Mouse (Mus musculus): Measurements from ENCODE around the gene Angpt4. TPM values are rescaled to one million over a fixed set of nuclear protein-coding genes. Genes with fewer than 3 reads are reported as not detected.
A peak's percentile ranks its signal among the peaks of the same experiment; 100 is the strongest.

Angpt4 gene
- total RNA-seq, 1 experiment from 2014 or later = not detected

DNA sequence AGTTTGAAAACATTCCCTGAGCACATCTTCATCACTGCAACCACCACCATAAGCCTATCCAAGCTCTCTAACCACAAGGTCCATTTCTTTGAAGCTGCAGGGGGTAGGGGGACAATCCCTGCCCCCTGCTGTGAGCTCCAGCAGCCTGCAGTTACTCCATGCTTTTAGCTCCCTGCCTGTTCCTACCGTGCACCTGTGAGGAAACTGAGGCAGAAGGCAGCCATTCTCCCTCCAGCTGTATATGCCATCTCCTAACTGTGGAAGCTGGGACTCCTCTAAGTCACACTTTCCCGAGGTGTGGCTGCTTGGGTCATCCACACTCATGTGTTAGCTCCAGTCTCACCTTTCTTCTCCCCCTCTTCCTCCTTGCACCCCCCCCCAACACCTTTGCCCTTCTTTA is 4.1 kb downstream of the Angpt4 start:
- no peak for DNase-seq

DNA sequence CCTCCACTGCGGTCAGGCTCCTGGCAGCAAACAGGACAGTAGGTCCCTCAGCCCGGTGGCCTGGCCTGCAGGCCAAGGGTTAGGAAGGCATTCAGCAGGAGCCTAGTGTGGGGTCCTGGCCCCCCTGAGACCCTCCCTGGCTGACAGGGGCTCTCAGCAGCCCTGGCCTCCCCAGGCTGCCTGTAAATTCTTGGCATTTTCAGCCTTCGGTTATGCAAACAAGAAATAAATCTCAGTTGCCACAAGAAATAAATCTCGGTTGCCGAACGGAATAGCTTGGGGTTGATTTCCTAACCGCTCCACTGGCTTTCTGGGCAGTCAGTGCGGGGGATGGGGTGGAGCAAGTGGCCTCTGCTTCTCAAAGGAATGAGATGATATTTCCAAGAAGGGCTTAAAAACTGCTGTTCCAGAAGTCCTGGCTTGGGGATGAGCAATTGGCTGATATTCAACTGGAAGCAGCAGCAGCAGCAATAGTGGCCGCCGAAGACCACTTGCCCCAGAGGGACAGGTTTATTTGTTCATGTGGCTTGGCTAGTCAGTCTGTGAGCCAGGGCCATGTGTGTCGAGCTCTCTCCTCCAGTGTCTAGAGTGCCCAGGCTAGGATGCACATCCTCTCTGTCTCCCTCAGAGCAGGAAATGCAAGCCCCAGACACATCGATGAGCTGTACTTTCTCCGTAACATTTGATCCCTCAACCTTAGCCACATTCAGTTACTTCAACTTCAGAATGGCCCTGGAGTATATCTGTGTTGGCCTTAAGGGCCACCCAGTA is 5.2 kb downstream of the Angpt4 start:
- DNase-seq = peak; percentile 46

DNA sequence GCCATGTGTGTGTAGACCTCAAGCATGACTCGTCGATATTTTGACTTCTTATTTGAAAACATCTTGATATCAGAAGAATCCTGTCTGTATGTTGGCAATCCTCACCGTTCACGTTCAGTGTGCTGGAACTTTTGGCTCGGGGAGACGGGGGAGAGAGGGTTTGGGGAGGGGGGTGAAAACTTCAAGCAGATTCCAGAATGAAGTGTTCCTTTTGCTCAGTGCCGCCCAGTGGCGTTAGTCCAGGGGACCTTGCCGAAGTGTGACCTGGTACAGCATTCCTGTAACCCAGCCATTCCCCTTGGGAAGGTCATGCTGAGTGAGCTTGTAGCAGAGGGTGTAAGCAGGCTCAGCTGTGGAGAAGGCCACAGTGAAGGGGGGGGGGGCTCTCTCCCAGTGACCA is 8.1 kb downstream of the Angpt4 start:
- DNase-seq = no peak

DNA sequence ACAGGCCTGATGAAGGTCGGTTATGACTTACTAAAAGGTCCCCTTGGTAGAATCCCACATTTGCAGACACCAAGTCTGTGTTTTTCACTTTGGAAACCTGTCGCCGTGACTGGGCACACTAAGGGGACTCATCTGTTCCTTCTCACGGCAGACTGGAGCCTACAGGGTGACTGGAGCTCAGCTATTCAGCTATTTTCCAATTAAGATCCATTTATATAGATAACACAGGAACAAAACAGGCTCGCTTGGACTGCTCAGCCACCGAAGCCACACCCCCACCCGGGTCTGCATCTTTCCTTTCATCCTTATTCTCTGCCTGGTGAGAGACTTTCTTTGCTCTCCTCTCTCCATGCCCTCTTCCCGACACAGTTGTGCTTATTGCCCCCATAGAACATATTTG is 10.1 kb downstream of the Angpt4 start:
- DNase-seq = no peak

DNA sequence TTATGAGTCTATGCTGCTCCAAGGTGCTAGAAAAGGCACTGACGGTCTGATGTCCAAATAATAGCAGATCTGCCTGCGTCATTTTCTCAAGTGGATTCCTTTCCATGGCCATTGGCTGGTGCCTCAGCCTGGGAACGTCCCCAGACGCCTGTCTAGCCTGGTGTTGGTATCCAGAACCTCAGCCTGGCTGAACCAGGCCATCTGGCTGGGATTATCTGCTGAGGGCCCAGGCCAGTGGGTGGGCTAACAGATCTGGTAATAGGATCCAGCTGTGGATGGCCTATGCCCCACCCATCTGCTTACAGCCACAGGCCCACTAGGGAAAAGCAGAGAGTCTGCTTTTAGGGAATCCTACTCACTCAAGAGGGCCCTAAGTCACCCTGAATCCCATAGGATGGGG is 10.6 kb downstream of the Angpt4 start:
- DNase-seq = no peak

DNA sequence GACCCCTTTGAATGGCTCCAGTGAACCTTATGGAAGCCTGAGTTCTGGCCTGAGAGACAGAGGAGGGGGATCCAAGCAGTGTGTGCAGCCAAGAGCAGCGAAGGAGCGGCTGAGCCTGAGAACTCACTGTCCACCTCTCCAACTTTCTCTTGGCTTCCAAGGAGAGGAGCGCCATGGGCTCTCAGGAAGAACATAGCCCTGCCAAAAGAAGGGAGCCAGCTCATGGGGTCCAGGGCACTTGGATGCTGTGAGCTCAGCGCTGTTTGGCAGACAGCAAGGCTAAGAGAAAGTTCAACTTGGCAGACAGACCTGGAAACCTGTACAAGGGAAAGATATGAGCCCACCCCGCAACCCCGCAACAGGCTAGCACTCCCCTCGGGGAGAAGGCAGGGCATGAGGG is 13.3 kb downstream of the Angpt4 start:
- no peak for DNase-seq

DNA sequence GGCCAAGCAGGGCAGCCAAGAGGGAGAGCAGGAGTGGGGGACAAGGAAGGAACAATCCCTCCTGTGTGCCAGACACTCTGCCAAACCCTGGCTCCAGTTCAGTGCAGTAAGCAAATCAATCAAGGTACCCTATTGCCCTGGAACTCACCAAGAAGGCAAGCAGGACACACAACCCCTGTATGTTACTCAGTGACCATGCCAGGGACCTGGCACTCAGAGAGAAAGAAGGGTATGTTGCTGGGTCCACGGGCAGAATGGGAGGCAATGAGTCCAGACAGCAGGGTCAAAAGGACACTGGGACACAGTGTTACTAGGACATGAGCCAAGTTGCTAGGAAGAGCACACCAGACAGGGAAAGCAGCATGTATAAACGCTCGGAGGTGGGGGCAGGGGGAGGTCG is 14.7 kb downstream of the Angpt4 start:
- no peak for DNase-seq

DNA sequence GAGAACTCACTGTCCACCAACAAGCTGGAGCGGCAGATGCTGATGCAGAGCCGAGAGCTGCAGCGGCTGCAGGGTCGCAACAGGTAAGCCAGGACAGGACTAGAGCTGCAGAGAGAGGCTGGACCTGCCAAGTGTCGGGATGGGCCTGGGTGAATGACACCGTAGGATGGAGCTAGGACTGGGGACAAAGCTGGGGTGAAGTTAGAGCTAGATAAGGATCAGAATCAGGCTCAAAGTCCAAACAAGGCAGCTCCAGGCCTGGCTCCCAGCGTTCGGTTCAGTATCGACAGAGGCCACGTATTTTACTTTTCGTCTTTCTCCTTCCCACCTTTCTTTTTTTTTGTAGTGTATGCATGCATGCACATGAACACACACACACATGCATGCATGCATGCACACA is 16.1 kb downstream of the Angpt4 start:
- DNase-seq = no peak

DNA sequence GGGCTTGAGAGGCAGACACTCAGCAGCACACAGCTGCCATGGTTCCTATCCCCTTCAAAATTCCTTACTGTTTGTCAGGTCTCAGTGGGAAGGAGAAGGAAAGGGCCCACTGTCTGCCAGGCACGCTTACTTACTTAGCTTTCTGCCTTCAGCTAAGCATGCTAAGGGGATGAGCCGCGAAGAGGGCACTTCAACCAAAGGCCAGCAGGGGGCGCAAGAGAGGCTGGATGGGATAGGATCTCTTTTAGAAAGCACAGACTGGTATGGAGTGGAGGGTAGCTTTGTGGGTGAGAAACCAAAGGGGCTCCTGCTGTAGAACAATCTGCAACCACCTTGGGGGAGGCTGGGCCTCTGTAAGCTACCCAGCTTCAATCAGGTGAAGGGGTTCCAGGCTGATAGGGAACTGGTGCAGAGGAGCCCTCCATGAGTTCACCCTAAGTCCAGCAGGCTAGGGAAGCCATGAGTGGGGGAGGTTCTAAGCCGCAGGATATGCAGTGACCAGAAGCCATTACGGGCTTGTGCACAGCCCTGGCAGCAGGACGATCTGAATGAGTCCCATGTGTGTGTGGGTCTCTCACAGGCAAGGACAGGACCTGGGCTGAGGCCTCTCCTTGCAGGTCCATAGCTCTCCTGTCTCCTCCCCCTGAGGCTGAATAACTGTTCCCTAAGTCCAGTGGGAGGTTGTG is 19.5 kb downstream of the Angpt4 start:
- peak; percentile 90 for DNase-seq

DNA sequence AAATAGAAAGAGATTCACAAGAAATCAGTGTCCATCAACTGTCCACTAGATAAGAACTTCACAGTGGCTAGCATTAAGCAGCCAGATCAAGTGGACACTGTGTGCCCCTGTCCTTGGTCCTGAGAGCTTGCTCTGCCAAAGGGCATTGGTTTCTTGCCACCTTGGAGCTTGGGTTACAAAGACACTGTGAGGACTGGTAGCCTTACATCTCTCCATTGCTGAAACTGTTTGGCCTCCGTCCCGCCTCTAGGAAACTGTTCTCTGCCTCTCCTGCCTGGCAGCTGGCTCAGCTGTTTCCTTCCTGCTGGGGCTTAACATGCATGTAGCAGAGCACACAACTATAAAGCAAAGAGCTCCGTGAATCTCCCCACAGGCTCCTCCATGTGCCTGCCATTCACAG is 26.9 kb downstream of the Angpt4 start:
- DNase-seq = peak; percentile 51

DNA sequence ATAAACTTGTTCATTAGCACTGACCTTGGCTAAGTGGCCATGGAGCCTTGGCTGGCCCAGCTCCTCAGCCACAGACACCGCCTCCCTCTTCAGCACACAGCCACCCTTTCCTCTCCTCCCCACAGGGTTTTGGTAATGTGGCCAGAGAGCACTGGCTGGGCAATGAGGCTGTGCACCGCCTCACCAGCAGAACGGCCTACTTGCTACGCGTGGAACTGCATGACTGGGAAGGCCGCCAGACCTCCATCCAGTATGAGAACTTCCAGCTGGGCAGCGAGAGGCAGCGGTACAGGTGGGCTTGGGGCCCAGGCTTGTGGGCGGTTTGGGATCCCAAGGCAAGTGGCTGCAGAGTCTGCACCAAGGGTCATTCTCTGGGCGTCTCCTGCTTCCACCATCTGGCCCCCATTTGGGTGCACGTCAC is 27.8 kb downstream of the Angpt4 start:
- DNase-seq = no peak

DNA sequence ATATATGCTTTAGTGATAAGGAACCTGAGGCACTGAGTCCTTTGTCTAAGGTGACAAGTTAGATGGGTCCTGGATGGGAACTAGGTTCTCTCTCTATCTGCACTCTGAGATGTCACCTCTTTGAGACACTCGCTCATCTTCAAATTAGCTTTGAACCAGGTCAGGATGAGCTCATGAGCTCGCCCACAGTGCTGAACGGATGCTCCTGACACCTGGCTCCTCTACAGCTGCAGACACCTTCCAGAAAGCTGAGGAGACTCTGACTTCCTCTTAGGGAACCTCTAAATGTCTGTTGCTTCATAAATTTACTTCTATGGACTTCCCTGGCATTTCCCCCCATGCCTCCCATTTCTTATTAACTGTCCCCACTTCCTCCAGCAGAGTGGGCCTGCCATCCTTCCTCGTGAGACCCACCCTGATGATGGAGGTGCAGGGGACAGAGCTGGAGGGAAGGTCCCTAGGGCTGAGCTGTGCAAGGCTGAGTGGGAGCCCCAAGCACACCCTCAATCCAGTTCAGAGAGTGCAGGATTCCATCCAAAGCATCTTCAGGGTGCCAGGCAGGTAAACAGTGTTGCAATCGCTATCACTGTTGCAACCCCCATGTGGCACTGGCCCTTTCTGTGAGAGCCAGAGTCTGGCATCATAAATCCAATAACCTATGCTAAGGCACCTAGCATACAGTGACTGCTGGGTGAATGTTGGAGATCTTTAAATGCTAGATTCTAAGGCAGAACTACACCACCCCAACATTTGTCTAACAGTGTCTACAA is 28.8 kb downstream of the Angpt4 start:
- no peak for DNase-seq

DNA sequence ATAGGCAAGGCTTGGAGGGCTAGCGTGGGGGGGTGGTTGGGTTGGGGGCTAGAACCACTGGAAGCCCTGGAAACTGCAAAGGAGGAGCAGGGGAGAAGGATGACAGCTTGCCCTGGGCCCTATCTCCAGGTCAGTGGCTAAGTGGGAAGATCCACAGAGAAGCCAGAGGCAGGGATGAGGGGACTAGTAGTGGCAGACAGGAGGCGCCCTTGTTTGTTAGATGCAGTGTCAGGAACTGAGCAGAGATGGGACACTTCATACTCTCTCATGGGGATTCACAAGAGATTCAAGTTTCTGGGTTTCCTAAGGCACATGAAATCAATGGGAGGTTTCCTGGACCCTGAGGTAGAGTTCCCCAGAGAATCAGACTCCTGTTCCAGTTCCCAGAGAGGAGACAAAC is 30.3 kb downstream of the Angpt4 start:
- DNase-seq = peak; percentile 54

DNA sequence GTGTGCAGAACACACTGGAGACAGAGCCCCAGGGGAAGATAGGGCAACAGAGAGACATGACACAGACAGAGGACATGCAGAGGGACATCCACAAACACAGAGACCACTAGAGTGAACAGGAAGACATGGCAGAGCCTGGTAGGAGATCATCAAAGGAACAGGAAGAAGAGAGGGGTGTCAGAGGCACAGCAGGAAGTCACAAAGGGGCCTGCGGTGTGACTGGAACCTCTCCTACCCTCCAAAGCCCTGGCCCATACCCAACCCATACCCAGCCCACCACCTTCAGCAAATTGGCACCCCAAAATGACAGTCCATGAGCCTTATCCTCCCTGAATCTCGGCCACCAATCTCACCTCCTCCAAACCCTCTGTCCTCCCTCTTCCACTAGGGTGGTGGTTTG is 33.1 kb downstream of the Angpt4 start:
- DNase-seq = no peak

DNA sequence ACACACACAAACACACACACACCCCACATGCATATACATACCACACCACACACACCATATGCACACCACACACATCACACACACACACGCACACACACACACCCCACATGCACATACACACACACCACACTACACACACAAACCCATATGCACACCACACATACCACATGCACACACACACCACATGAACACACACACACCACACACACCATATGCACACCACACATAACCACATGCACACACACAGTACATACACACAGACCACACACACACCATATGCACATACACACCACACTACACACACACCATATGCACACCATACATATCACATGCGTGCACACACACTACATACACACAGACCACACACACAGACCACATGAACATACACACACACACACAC is 36.6 kb downstream of the Angpt4 start:
- DNase-seq = no peak

DNA sequence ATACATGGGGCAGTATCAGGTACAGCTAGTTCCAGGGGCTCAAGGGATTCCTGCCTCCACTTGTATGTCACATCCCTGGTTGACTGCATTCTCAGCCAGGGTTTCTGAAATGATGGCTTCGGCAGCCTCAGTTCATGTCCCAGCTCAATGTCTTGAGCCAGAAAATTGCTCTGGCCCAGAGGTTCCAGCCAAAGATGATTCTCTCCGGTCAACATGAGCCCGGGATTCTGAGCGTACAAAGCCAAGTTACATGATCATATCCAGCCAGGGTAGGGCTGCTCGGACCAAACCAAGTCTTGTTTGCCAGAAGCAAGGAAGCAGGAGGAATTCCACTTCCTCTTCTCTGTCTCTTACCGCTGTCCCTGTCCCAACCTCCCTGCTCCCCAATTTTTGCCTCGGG is 37.3 kb downstream of the Angpt4 start:
- no peak for DNase-seq

DNA sequence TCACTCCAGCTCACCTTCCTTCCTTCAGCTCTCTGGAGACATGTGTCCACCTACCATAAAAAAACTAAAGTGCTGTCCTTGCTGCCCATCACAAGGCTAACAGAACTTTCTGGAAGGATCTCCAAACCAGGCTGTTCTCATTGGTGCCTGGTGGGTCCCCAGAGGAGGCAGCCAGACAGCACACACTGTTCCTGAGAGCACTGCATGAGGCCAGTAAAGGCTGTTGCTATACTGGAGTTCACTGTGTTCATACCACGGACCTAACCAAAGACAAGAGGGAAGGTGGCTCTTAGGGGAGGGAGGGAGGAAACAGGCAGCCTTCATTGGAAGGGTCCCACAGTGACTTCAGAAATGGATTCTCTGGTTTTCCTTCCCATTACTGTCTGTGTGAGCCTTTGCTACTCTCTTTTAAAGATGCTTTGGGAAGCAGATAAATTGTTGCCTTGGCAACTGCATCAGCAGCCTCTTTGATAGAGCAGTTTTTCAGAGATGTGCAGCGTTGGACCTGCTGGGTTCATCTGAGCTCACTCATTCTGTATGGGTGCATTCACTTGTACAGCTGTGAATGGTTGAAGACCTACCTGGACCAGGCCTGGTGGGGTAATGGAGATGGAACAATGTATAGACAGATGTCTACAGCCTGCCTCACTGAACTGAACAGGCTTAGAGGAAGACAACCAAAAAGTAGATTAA is 38.2 kb downstream of the Angpt4 start:
- DNase-seq = no peak

DNA sequence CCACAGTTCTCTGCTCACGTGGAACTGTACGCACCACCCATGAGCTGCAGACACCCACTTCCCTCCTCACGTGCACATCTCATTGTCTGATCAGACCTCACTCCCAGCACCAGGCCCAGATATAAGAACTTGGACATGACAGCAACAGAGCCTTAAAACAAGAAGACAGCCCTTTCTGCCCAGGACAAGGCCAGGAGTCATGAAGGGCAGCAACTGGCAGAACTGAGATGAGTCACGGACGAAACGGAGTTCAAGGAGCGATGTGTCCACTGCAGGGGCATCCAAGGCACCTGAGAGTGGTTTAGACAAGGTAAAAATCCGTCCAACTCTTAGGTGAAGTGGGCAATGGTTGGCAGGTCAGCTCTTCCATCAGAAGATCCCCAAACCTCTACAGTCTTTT is 42.7 kb downstream of the Angpt4 start:
- DNase-seq = no peak

DNA sequence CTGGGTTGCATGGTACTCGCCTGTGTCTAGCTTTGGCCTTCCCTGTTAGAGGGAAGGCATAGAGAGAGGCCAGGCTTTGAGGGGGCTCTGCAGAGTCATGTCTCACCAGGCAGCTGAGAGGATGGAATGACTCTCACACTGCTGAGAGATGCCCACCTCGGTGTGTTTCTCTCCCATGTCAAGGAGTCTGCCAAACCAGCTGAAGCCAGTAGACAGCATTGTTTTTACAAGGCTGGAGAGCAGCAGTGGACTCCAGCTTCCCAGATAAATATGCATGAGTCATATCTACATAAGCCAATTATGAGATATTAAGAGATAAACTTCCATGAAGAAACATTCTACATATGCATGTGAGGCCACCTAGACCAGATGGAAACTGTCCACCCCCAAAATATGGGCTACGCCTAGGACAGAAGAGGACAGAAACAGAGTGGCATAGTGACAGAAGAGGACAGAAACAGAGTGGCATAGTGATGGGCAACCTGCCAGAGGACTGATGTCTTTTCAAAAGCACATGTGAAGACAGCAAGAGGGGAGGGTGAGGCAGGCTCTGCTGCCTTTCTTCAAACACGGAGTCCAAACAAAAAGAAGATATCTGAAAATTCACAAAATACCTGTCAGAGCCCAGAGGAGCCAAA is 45.6 kb downstream of the Angpt4 start:
- no peak for DNase-seq

DNA sequence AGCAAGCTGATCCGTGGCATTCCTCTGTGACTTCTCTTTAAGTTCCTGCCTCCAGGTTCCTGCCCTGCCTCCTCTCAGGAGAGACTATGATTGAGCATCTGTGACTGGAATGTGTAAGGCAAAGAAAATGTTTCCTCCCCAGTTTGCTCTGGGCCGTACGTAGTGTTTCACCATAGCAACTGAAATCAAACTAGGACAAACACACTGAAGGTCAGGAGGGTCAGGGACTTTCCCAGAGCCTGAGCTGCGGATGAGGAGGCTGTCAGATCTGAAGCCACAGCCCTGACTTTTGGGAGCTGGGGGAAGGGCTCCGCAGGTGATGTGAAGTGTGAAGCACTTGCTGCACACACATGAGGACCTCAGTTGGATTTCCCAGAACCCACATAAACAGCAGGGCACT is 48.3 kb downstream of the Angpt4 start:
- DNase-seq = no peak

DNA sequence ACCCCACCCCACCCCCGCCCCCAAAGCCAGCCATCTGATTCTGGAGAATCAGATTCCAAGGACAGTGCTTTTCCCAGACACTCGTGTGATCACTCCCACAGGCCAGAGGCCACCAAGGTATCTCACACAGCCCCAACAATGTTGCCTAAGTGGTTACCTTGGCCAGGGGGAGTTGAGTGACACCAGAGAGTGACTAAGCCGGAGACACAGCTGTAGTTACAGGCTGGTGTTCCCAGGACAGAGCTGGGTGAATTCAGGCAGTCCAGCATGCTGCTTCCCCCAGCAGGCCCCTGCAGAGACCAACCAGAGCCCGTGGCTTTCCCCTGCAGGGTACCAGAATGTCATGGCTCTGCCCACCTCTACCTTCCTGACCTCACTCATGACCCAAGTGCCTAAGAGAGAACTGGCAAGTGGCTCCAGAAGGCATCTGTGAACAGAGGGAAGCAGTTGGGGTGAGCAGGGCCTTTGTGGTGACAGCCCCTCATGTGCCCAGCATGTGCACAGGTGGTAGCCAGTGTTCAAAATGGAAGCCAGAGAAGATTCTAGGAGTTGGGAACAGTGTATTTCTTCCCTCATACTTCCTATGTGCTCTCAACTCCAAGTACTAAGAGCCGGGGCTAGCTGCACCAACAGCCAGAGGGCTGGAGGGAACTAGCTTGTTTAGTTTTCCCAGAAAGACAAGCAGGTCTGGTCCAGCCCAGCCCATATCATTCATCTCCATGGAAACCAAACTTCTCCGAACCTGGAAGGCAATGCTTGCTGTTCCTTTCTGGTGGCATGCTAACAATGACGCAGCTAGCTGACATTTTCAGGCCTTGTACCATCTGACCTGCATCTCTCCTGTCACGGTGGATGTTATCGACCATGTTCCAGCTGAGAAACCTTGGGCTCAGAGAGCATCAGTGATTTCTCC is 50.5 kb downstream of the Angpt4 start:
- DNase-seq = no peak
